Mouse (Mus musculus): ENCODE data around the gene Tmem50a.

Tmem50a gene

DNA sequence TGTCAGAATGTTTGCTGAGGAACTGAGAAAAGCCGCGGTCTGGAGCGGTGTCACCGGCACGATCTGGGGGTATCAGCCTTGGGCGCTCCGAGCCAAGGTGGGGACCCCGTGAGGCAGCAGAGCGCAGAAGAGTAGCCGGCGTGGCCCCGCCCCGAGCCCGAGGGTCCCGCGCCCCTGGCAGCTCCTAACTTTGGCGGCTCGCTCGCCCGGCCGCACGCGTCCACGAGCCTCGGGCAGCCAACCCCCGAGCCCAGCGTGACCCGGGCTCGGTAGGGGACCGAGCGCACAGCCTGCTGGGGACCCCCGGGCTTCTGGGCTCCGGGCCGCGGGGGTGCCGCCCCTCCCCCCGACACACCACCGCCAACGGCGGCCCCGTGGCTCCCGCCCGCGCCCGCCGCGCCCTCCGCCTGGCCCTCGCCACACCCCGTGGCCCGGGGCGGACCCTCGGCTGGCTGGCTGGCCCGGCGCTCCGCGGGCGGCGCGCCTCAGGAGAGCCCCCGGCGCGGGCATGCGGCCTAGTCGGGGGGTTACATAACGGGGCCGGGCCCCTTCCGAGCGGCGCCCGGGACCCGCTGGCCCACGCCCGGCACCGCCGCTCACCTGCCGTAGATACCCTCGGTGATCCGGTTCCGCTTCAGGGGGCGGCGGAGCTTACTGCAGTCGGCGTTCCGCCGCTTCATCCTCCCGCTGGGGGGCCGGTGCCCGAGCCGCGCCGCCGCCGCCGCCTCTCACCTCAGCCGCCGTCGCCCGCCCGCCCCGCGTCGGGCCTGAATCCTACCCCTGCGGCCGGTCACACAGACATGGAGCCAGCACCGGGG lies 62.2 kb downstream of the Tmem50a start:
- peak; percentile 13 to 32 for DNase-seq (ENCODE audit: low spot score in 2 of 2)

DNA sequence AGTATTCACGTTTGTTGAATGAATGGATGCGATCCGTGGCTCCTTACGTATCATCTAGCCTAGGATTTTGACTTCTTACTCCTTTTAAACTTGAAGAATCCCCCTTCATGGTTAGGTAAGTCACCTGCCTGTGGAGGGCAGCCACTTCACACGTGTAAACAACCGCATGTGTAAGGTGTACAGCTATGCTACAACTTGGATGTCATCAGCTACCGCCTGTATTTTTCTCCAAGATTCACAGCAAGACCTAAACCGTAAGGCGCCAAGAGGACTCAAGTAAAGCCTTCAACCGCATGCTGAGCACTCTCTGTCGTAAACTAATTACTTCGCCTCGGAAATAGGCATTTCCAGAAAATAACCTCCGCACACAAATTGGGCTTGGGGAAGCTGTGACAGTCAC lies 62.9 kb downstream of the Tmem50a start:
- peak in 1 of 2 experiments; percentile 10 for DNase-seq (ENCODE audit: low spot score in 2 of 2)

DNA sequence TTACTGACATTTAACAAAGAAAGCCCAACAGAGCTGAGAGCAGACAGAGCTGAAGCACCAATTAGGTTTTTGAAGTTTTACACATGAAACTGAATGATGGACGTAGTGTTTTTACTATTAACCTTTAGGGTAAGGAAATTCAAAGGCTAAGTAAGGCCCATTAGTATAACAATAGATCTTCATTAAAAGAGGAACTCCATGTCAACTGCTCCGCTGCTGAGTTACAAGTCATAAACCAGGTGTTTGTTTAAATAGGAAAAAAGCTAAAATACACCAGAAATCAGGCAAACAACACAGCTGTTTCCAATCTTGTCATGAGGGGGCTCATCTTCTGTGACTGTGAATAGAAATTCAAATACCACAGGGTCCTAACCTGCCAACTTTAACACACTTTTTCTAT lies 63.6 kb downstream of the Tmem50a start:
- DNase-seq (ENCODE audit: low spot score in 2 of 2) = no peak

DNA sequence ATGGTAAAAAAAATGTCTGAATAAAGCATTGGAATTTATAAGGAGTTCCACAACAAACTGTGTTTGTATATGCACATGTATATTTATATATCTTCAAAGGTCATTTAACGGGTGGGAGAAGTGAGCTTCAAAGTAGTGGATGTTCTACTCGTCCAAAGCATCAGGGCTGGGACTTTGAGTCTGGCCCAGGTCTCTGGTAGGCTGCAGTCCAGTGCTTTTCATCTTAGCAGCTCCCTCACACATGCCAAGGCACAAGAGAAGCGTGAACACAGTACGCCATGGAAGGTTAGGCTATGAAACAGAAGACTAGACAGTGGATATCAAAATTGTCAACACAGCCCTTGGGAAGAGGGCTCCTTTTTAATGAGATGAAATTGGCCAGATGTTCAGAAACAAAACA lies 64.3 kb downstream of the Tmem50a start:
- no peak for DNase-seq (ENCODE audit: low spot score in 2 of 2)
